Mouse (Mus musculus): ENCODE results near the gene Kcnip3. TPM values are rescaled to one million over a fixed set of nuclear protein-coding genes. Genes with fewer than 3 reads are reported as not detected.

Gene Kcnip3
- polyA plus RNA-seq, 1 experiment from 2014 or later, result 1.8 TPM

DNA sequence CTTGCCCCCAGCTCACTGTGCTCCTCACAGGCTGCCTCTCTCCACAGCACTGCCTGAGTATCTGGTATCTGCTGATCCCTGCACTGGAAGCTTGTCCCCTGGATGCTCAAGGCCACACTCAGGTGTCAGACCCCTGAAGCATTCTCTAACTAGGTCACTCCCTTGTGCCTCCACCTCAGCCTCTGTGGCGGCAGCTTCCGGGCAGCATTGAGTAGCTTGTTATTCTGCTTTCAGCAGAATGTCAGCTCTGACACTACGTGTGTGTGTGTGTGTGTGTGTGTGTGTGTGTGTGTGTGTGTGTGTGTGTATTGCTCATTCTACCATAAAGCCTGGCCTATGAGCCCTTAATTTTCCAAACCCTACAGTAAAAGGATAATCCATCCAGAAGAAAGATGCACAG lies 8.7 kb downstream of the Kcnip3 start:
- peaks cover 28% of the 10 kb centered on the region for H3K4me1 ChIP-seq
- no peaks in the 10 kb centered on the region for H3K9me3 ChIP-seq
- WGBS, result 69% methylated on average over 3 of the region's 3 CpGs
- no peak overlapping the region for H3K4me3 ChIP-seq
- 0 out of 2 replicates have a peak overlapping the region, but pooled peaks have one; percentile 11 for H3K27ac ChIP-seq (replicated peaks)
- no peak for DNase-seq (ENCODE audit: low spot score)
- H3K27me3 ChIP-seq (replicated peaks; ENCODE audit: low read depth, poor library complexity, severe bottlenecking), result no peaks in the 10 kb centered on the region
- no peaks in the 10 kb centered on the region for H3K36me3 ChIP-seq (replicated peaks)

- Histone ChIP-seq H3K4me1 (peaks cover 30% of the 10 kb centered on the region), H3K27me3 (replicated peaks; ENCODE audit: low read depth, poor library complexity, severe bottlenecking) (peaks cover 5% of the 10 kb centered on the region; the same call in 1 of the 2 replicates), H3K36me3 (replicated peaks) (no peaks in the 10 kb centered on the region), H3K27ac (replicated peaks) (peak overlapping the region; percentile 67), H3K4me3 (no peak overlapping the region), H3K9me3 (no peaks in the 10 kb centered on the region)
- 27% methylated on average over 4 of the region's 4 CpGs for WGBS
- peak; percentile 26 for DNase-seq (ENCODE audit: low spot score)
These were observed 10.5 kb downstream of the Kcnip3 start for GRCm38 (mm10) chr2:127511426-127511825.

DNA sequence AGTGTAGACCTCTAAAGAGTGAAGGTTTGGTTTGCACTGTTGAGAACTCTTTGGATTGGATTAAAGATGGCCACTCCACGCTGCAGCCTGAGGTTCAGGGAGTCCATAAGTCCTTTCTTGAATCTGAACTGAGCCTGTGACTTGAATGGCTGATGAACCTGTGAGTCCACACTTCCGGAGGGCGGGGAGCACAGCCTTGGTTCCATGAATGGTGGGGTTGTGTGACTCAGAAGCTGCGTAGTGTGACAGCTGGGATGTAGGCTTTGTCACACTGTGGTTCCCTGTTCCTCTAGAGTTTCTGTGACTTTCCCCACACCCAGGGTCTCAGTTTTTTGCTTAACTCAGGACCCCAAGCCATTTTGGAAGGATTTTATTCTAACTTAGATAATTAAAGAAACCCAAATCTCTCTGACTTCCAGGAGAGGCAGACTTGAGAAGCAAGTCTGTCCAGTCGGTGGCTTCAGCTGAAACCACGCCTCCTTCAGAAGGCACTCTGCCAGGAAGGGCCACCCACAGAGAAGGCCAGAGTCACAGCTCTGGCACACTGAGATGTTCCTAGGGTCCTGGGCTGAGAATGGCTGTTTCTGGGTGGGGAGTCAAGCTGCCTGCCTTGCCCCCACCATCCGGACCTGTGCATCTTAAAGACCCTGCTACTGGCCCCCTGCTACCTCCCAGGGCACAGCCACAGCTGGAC lies 13.8 kb downstream of the Kcnip3 start:
- H3K36me3 ChIP-seq (replicated peaks), result no peaks in the 10 kb centered on the region
- no peaks in the 10 kb centered on the region for H3K9me3 ChIP-seq
- peaks cover 35% of the 10 kb centered on the region for H3K4me1 ChIP-seq
- DNase-seq (ENCODE audit: low spot score), result no peak
- no peak overlapping the region for H3K4me3 ChIP-seq
- WGBS, result 60% methylated on average over 7 of the region's 7 CpGs
- H3K27me3 ChIP-seq (replicated peaks; ENCODE audit: low read depth, poor library complexity, severe bottlenecking), result peaks cover 17% of the 10 kb centered on the region; the same call in 1 of the 2 replicates
- no peak overlapping the region for H3K27ac ChIP-seq (replicated peaks)

DNA sequence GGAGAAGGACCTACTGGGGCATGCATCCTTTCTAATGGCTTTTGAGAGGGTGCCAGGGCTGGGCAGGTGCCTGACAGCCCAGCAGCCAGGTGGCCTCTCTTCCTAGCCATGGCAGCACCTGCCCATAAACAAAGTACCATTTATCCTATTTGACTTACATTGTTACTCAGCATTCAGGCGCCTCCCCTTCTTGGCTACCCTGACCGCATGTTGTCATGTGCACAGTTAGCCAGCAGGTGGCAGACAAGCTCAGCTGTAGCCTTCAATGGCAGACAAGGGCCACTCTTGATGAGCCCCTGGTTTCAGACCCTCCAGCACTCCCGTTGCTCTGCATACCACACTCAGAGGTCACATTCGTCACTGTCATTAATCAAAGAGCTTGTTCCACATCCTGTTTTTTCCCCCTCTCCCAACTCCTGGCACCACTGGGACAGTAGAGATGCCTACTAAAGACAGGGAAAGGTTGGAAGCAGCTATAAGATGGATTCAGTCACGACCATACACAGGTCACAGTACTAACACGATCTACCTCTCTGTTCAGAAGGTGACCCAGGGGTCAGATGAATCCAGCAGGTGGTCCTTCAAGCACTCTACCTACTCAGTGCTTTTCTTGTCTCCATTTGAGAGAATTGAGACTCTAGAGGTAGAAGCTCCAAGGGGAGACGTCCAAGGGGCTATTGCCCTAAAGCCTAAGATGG lies 14.7 kb downstream of the Kcnip3 start:
- Histone ChIP-seq H3K27me3 (replicated peaks; ENCODE audit: low read depth, poor library complexity, severe bottlenecking) (peaks cover 18% of the 10 kb centered on the region; the same call in 1 of the 2 replicates), H3K9me3 (no peaks in the 10 kb centered on the region), H3K4me1 (peaks cover 35% of the 10 kb centered on the region), H3K4me3 (no peak overlapping the region), H3K27ac (replicated peaks) (no peak overlapping the region), H3K36me3 (replicated peaks) (no peaks in the 10 kb centered on the region)
- DNase-seq (ENCODE audit: low spot score), result peak; percentile 83
- 31% methylated on average over 7 of the region's 7 CpGs for WGBS

- Histone ChIP-seq H3K9me3 (no peaks in the 10 kb centered on the region), H3K4me3 (no peak overlapping the region), H3K27me3 (replicated peaks; ENCODE audit: low read depth, poor library complexity, severe bottlenecking) (peaks cover 28% of the 10 kb centered on the region; the same call in 1 of the 2 replicates), H3K36me3 (replicated peaks) (no peaks in the 10 kb centered on the region), H3K27ac (replicated peaks) (no peak overlapping the region), H3K4me1 (peaks cover 26% of the 10 kb centered on the region)
- 85% methylated on average over 6 of the region's 6 CpGs for WGBS
- DNase-seq (ENCODE audit: low spot score), result no peak
These were observed 15.7 kb downstream of the Kcnip3 start for GRCm38 (mm10) chr2:127506131-127506632.

- H3K36me3 ChIP-seq (replicated peaks), result no peaks in the 10 kb centered on the region
- WGBS, result 73% methylated on average over 4 of the region's 4 CpGs
- peaks cover 17% of the 10 kb centered on the region for H3K4me1 ChIP-seq
- peaks cover 30% of the 10 kb centered on the region; the same call in 1 of the 2 replicates for H3K27me3 ChIP-seq (replicated peaks; ENCODE audit: low read depth, poor library complexity, severe bottlenecking)
- H3K4me3 ChIP-seq, result no peak overlapping the region
- no peak for DNase-seq (ENCODE audit: low spot score)
- H3K9me3 ChIP-seq, result no peaks in the 10 kb centered on the region
- no peak overlapping the region for H3K27ac ChIP-seq (replicated peaks)
These were observed 16.7 kb downstream of the Kcnip3 start for GRCm38 (mm10) chr2:127505196-127505595.

- Histone ChIP-seq H3K4me1 (peaks cover 17% of the 10 kb centered on the region), H3K9me3 (no peaks in the 10 kb centered on the region), H3K27ac (replicated peaks) (no peak overlapping the region), H3K36me3 (replicated peaks) (no peaks in the 10 kb centered on the region), H3K27me3 (replicated peaks; ENCODE audit: low read depth, poor library complexity, severe bottlenecking) (peaks cover 35% of the 10 kb centered on the region; the same call in 1 of the 2 replicates), H3K4me3 (no peak overlapping the region)
- no peak for DNase-seq (ENCODE audit: low spot score)
- WGBS, result 55% methylated on average over 8 of the region's 8 CpGs
These were observed 17.9 kb downstream of the Kcnip3 start for GRCm38 (mm10) chr2:127503751-127504549.

DNA sequence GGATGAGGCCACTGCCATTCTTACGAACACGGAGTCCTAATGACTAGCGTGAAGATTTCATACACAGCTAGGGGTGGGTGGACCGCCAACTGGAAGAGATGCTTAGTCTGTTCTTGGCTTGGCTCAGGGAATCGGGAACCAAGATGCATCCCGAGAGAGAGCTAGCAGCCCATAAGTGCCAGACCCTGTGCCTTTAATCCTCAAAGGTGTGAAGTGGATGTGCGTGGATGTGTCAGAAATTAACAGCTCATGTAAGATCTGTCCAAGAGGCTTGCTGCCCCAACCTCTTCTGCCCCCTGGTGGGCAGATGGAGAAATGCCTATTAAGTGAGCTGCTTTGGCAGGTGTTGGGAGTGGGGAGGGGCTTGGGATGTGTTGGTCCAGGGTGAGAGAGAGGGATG lies 20.8 kb downstream of the Kcnip3 start:
- 72% methylated on average over 7 of the region's 7 CpGs for WGBS
- Histone ChIP-seq H3K27me3 (replicated peaks; ENCODE audit: low read depth, poor library complexity, severe bottlenecking) (peaks cover 26% of the 10 kb centered on the region; the same call in 1 of the 2 replicates), H3K27ac (replicated peaks) (no peak overlapping the region), H3K36me3 (replicated peaks) (no peaks in the 10 kb centered on the region), H3K4me3 (no peak overlapping the region), H3K4me1 (peaks cover 6% of the 10 kb centered on the region; the same call in 1 of the 2 replicates), H3K9me3 (no peaks in the 10 kb centered on the region)
- peak; percentile 65 for DNase-seq (ENCODE audit: low spot score)

GRCm38 (mm10) chr2:127498750-127499149 lies 23.1 kb downstream of the Kcnip3 start:
- Histone ChIP-seq H3K4me1 (no peaks in the 10 kb centered on the region), H3K9me3 (no peaks in the 10 kb centered on the region), H3K4me3 (no peak overlapping the region), H3K36me3 (replicated peaks) (no peaks in the 10 kb centered on the region), H3K27me3 (replicated peaks; ENCODE audit: low read depth, poor library complexity, severe bottlenecking) (peaks cover 18% of the 10 kb centered on the region; the same call in 1 of the 2 replicates), H3K27ac (replicated peaks) (no peak overlapping the region)
- WGBS, result 72% methylated on average over 8 of the region's 8 CpGs
- DNase-seq (ENCODE audit: low spot score), result no peak

- Histone ChIP-seq H3K4me1 (no peaks in the 10 kb centered on the region), H3K36me3 (replicated peaks) (no peaks in the 10 kb centered on the region), H3K9me3 (no peaks in the 10 kb centered on the region), H3K27ac (replicated peaks) (no peak overlapping the region), H3K4me3 (no peak overlapping the region), H3K27me3 (replicated peaks; ENCODE audit: low read depth, poor library complexity, severe bottlenecking) (peaks cover 8% of the 10 kb centered on the region; the same call in 1 of the 2 replicates)
- DNase-seq (ENCODE audit: low spot score), result no peak
- WGBS, result 50% methylated on average over 1 of the region's 1 CpGs
These were observed 25.6 kb downstream of the Kcnip3 start for GRCm38 (mm10) chr2:127496321-127496720.

DNA sequence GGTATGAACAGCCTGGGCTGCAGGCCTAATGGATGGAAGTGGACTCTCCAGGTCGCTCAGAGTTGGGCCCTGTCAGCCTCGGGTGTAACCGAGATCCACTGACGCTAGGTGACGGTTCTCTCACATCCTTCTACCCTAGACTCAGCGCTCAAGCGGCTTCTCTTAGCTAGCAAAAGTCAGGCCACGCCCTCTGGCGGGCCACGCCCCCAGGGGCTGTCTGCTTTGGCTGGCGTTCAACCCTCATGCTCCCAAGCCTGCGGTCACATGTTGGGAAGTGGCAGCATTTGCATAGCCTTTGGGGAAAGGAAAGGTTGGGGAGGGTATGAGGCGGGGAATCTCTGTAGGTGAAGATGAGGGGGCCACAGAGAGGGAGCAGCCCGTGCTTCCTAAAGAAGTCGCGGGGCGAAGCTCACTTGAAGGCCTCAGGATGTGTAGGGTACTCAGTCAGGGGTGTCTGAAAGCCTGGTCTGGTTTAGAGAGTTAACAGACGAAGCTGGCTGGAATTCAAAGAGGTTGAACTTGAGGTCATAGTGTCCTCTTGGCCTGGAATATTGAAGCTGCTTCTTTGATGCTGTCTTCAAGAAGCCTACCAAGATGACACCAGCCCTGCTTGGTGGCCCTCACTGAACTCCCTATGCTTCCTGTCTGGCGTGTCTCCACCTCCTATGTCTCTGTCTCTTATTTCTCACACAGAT lies 37.3 kb downstream of the Kcnip3 start:
- H3K4me3 ChIP-seq, result peak overlapping the region; percentile 42
- H3K9me3 ChIP-seq, result no peaks in the 10 kb centered on the region
- peaks cover 80% of the 10 kb centered on the region for H3K27me3 ChIP-seq (replicated peaks; ENCODE audit: low read depth, poor library complexity, severe bottlenecking)
- H3K27ac ChIP-seq (replicated peaks), result no peak overlapping the region
- peak; percentile 80 for DNase-seq (ENCODE audit: low spot score)
- WGBS, result 7% methylated on average over 19 of the region's 19 CpGs
- H3K4me1 ChIP-seq, result peaks cover 35% of the 10 kb centered on the region
- H3K36me3 ChIP-seq (replicated peaks), result no peaks in the 10 kb centered on the region

- H3K36me3 ChIP-seq (replicated peaks), result no peaks in the 10 kb centered on the region
- peaks cover 35% of the 10 kb centered on the region for H3K4me1 ChIP-seq
- WGBS, result 1% methylated on average over 21 of the region's 21 CpGs
- H3K27me3 ChIP-seq (replicated peaks; ENCODE audit: low read depth, poor library complexity, severe bottlenecking), result peaks cover 93% of the 10 kb centered on the region
- no peak overlapping the region for H3K27ac ChIP-seq (replicated peaks)
- peak overlapping the region; percentile 63 for H3K4me3 ChIP-seq
- no peaks in the 10 kb centered on the region for H3K9me3 ChIP-seq
- DNase-seq (ENCODE audit: low spot score), result peak; percentile 45
These were observed 38.9 kb downstream of the Kcnip3 start for GRCm38 (mm10) chr2:127483001-127483400.

Measured in embryonic facial prominence, embryonic 10.5 days (tissue).